Mouse (Mus musculus) adrenal gland, postnatal 10 days (tissue): ENCODE measurements around the gene Rab12. TPM values are rescaled to one million over a fixed set of nuclear protein-coding genes. Genes with fewer than 3 reads are reported as not detected.

Experiments used
- DNase-seq: peaks from one replicate; pipeline ENCODE4 v3.0.0; 2021; ENCODE audit warnings: mixed read lengths
- total RNA-seq, 2 experiments: library from RNA; stranded (reverse); gene quantifications; 2 replicates each; pipeline ENCODE4 v1.2.3; 2021

Rab12 gene
- total RNA-seq, 2 experiments from 2014 or later, result 90.9 to 113 TPM

GRCm38 (mm10) chr17:66502865-66503264, 16.7 kb downstream of the Rab12 start:
- no peak for DNase-seq

GRCm38 (mm10) chr17:66498598-66498997, 20.9 kb downstream of the Rab12 start:
- DNase-seq, result no peak

GRCm38 (mm10) chr17:66496589-66496988, 22.9 kb downstream of the Rab12 start:
- no peak for DNase-seq

GRCm38 (mm10) chr17:66490022-66490601, 29.4 kb downstream of the Rab12 start:
- peak; percentile 66 for DNase-seq

- no peak for DNase-seq
These were observed 33.0 kb downstream of the Rab12 start for GRCm38 (mm10) chr17:66486576-66486975.

- peak; percentile 87 for DNase-seq
These were observed 33.8 kb downstream of the Rab12 start for GRCm38 (mm10) chr17:66485742-66486141.

GRCm38 (mm10) chr17:66484965-66485364, 34.6 kb downstream of the Rab12 start:
- DNase-seq, result no peak

- no peak for DNase-seq
These were observed 35.7 kb downstream of the Rab12 start for GRCm38 (mm10) chr17:66483651-66484454.

GRCm38 (mm10) chr17:66481295-66481694, 38.2 kb downstream of the Rab12 start:
- DNase-seq, result no peak

- no peak for DNase-seq
These were observed 38.8 kb downstream of the Rab12 start for GRCm38 (mm10) chr17:66480491-66481278.

GRCm38 (mm10) chr17:66479813-66480490, 39.6 kb downstream of the Rab12 start:
- peak; percentile 26 for DNase-seq

- peak; percentile 18 for DNase-seq
These were observed 40.2 kb downstream of the Rab12 start for GRCm38 (mm10) chr17:66479311-66479710.

- no peak for DNase-seq
These were observed 46.3 kb downstream of the Rab12 start for GRCm38 (mm10) chr17:66473205-66473604.

- DNase-seq, result no peak
These were observed 47.8 kb downstream of the Rab12 start for GRCm38 (mm10) chr17:66471775-66472174.

- no peak for DNase-seq
These were observed 48.3 kb downstream of the Rab12 start for GRCm38 (mm10) chr17:66471252-66471651.

- no peak for DNase-seq
These were observed 49.5 kb downstream of the Rab12 start for GRCm38 (mm10) chr17:66470020-66470419.

- DNase-seq, result no peak
These were observed 62.3 kb downstream of the Rab12 start for GRCm38 (mm10) chr17:66457278-66457677.

GRCm38 (mm10) chr17:66451143-66451542, 68.4 kb downstream of the Rab12 start:
- peak; percentile 91 for DNase-seq

- DNase-seq, result peak; percentile 18
These were observed 68.9 kb downstream of the Rab12 start for GRCm38 (mm10) chr17:66450526-66451070.

- DNase-seq, result peak; percentile 88
These were observed 69.8 kb downstream of the Rab12 start, which contains the start of gene Mtcl1 for GRCm38 (mm10) chr17:66449460-66450341. Mtcl1 (minus strand) TSS chr17:66449750.
